Mouse (Mus musculus) G1E (cell line): Measurements from ENCODE around the gene Zfp941. TPM values are rescaled to one million over a fixed set of nuclear protein-coding genes. Genes with fewer than 3 reads are reported as not detected.

Experiments used
- ATAC-seq: 2 replicates; pipeline ENCODE4 v1.8.0; 2016; ENCODE audit warnings: mild to moderate bottlenecking; ENCODE audit not compliant: insufficient number of reproducible peaks, poor library complexity, low FRiP score, severe bottlenecking; ENCODE audit errors: extremely low read depth
- DNase-seq: peaks from one replicate; pipeline ENCODE4 v3.0.0; 2012; ENCODE audit warnings: low spot score
- H3K27me3 ChIP-seq: 2 replicates; pipeline ENCODE4 v1.6.1; 2012; ENCODE audit warnings: mild to moderate bottlenecking, low read length, inconsistent platforms; ENCODE audit not compliant: insufficient read depth
- H3K36me3 ChIP-seq: replicated peaks from 2 replicates; pipeline ENCODE3; 2012; ENCODE audit warnings: mild to moderate bottlenecking, inconsistent platforms
- H3K4me1 ChIP-seq: 2 replicates; pipeline ENCODE4 v1.6.1; 2012; ENCODE audit warnings: low read depth, low read length, inconsistent platforms, mixed read lengths; ENCODE audit not compliant: insufficient read depth
- H3K4me3 ChIP-seq: 2 replicates; pipeline ENCODE4 v1.5.1; 2012; ENCODE audit warnings: low read depth, mild to moderate bottlenecking, inconsistent platforms, low read length, moderate library complexity, mixed read lengths
- H3K9me3 ChIP-seq: replicated peaks from 2 replicates; pipeline ENCODE4 v1.6.1; 2012; ENCODE audit warnings: inconsistent platforms
- CTCF ChIP-seq: IDR thresholded peaks from 2 replicates; pipeline ENCODE4 v1.5.1; 2012; ENCODE audit warnings: low read depth, low read length, inconsistent platforms, mixed read lengths
- GATA1 ChIP-seq: IDR thresholded peaks from 2 replicates; pipeline ENCODE4 v1.6.1; 2012; ENCODE audit warnings: borderline replicate concordance, low read length, inconsistent platforms, mixed read lengths
- GATA2 ChIP-seq: IDR thresholded peaks from 2 replicates; pipeline ENCODE4 v1.6.1; 2012; ENCODE audit warnings: low read depth, low read length, inconsistent platforms, borderline replicate concordance
- POLR2AphosphoS5 ChIP-seq: IDR thresholded peaks from 2 replicates; pipeline ENCODE4 v1.6.1; 2012; ENCODE audit warnings: low read depth, low read length, inconsistent platforms; ENCODE audit not compliant: insufficient replicate concordance
- TAL1 ChIP-seq: conservative IDR thresholded peaks from 2 replicates; pipeline ENCODE4 v1.6.1; 2012; ENCODE audit warnings: low read depth, low read length, inconsistent platforms, mixed read lengths
- polyA plus RNA-seq: library from polyadenylated mRNA; stranded (reverse); fragments of >175 nt; gene quantifications from 2 replicates; pipeline ENCODE4 v1.2.3, GENCODE M21; 2012
- total RNA-seq, 2 experiments: library from RNA; stranded (forward) in 1 of 2; stranded (reverse) in 1 of 2; fragments of 200-1000 nt in 1 of 2; fragments of >200 nt in 1 of 2; fragmentation: Nextera tagmentation in 1 of 2; gene quantifications; 2 replicates each; pipeline ENCODE4 v1.2.3; 2014 to 2017

The Zfp941 gene
- total RNA-seq (2014; fragmentation: Nextera tagmentation) (not detected in 2 replicates), total RNA-seq (2017) (0.05 and 0.06 TPM in 2 replicates), polyA plus RNA-seq (not detected in 2 replicates)

DNA sequence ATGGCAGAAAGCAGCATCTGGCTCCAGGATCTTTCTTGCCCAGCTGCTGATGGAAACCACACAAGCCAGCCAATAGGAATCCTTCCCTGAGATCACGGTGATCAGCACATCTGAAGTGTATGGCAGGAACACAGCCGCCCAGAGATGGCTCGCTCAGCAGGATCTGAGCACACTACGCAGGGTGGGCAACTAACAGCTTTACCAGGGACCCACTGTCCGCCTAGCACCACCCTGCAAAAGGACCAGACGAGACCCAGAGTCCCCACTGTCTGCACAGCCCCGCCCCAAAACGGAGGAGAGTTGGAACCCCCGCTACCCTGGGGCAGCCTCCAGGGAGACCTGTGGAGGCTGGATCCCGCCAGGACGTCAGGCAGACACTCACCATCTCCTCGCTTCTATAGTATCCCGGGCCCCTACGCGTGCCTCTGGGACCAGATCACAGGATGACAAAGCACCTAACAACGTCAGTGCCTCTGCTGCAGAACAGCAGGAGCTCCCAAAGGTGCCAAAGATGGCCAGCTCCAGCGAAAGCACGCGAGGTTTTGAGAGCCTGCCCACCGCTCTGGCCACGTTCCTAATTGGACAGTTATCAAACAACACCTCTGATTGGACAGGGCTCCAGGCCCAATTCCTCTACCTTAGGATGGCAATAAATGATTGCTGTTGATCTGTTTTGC is at the start of gene Zfp941:
Zfp941 (minus strand) TSS at position 526 of the 677 bp plus-strand sequence.
- no peak for DNase-seq
- no peak within 1 kb of the TSS for H3K4me3 ChIP-seq
- no peaks in the 10 kb centered on the region for H3K9me3 ChIP-seq
- TF ChIP-seq CTCF (no peak), POLR2AphosphoS5 (no peak), GATA1 (no peak), GATA2 (no peak), TAL1 (no peak)
- ATAC-seq: no peak
- peaks cover 16% of the 10 kb centered on the region for H3K27me3 ChIP-seq
- no peaks in the 10 kb centered on the region for H3K36me3 ChIP-seq
- no peaks in the 10 kb centered on the region for H3K4me1 ChIP-seq

DNA sequence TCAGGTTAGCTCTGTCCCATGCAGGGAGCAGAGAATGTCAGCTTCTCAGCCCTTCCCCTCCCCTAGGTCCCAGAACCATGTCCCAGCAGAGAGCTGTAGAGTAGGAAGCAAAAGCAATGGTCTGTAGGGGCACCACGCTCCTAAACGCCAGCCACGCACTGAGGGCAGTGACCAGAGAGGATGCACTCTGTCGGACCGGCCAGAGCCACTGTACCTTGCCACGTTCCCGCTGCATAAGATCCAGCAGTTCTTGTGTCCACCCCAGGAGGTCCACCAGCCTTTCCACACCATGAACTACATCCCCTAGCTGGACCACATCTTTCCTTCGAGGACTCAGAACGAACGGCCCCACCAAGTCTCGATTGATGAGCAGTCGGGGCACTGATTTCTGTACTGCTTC is 42.8 kb upstream of the Zfp941 start:
- ATAC-seq (no peak), DNase-seq (no peak)
- H3K9me3 ChIP-seq: no peaks in the 10 kb centered on the region
- no peaks in the 10 kb centered on the region for H3K27me3 ChIP-seq
- no peak overlapping the region for H3K4me3 ChIP-seq
- TF ChIP-seq GATA2: no peak
- TF ChIP-seq POLR2AphosphoS5: 0 out of 2 replicates have a peak, but pooled peaks have one; percentile 38
- peaks cover 95% of the 10 kb centered on the region for H3K36me3 ChIP-seq
- H3K4me1 ChIP-seq: peaks cover 9% of the 10 kb centered on the region

DNA sequence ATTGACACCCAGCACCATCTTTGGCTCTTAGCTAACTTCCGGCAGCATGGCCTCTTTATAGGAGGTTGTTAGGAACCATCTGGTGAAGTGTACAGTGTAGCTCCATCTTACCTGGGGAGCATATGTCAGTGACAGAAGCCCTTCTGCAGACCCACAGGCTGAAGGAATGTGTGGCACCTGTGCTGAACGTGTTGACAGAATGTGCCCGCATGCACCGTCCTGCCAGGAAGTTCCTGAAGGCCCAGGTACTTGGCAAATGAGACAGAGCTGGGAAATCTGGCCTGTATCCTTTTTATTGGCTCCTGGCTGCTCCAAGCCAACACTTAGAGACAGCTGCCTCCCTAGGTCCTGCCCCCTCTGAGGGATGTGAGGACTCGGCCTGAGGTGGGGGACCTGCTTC is 38.8 kb upstream of the Zfp941 start:
- H3K4me3 ChIP-seq: no peak overlapping the region
- H3K4me1 ChIP-seq: peaks cover 37% of the 10 kb centered on the region
- no peak for ATAC-seq
- DNase-seq: no peak
- no peaks in the 10 kb centered on the region for H3K9me3 ChIP-seq
- peaks cover 79% of the 10 kb centered on the region for H3K36me3 ChIP-seq
- H3K27me3 ChIP-seq: no peaks in the 10 kb centered on the region
- TF ChIP-seq TAL1 (no peak), CTCF (no peak), GATA1 (no peak), GATA2 (no peak), POLR2AphosphoS5 (no peak)

DNA sequence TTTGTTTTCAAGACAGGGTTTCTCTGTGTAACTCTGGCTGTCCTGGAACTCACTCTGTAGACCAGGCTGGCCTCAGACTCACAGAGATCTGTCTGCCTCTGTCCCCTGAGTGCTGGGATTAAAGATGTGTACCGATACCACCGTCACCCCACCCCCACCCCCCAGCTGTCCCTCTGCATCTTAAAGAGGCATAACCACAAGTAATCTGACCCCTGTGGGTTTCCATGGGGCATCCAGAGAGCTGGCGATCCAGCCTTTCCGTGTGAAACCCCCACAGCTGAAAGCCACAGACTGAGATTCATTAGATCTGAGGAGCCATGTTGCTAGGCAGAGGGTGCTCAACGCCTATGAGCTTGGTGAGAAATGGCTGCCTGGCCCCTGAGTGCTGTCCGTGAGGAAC is 38.0 kb upstream of the Zfp941 start:
- TF ChIP-seq GATA2 (no peak), CTCF (no peak), TAL1 (no peak)
- Histone ChIP-seq H3K9me3 (no peaks in the 10 kb centered on the region), H3K27me3 (no peaks in the 10 kb centered on the region), H3K36me3 (peaks cover 75% of the 10 kb centered on the region), H3K4me3 (no peak overlapping the region), H3K4me1 (peaks cover 44% of the 10 kb centered on the region)
- DNase-seq (no peak), ATAC-seq (no peak)

DNA sequence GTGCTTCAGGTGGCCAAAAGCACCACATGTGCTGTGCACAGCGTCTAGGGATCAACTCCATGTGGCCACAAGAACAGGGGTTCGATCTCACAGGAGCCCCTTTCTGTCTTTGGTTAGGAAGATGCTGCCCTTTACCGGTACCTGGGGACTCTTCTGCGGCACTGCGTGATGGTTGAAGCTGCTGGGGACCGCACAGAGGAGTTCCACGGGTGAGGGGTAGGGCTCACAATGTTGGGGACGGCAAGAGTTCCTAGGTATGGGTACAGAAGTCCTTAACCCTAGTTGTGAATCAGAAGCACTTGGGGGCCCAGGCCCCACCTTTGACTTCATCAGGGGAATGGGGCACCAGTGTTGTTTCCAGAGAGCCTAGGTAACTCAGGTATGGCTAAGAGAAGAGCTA is 36.8 kb upstream of the Zfp941 start:
- Histone ChIP-seq H3K4me1 (peaks cover 57% of the 10 kb centered on the region), H3K4me3 (peak overlapping the region; percentile 95), H3K27me3 (no peaks in the 10 kb centered on the region), H3K9me3 (no peaks in the 10 kb centered on the region), H3K36me3 (peaks cover 75% of the 10 kb centered on the region)
- no peak for TF ChIP-seq CTCF
- no peak for TF ChIP-seq POLR2AphosphoS5
- no peak for TF ChIP-seq TAL1
- no peak for TF ChIP-seq GATA2
- TF ChIP-seq GATA1: no peak
- ATAC-seq: no peak
- DNase-seq: no peak

DNA sequence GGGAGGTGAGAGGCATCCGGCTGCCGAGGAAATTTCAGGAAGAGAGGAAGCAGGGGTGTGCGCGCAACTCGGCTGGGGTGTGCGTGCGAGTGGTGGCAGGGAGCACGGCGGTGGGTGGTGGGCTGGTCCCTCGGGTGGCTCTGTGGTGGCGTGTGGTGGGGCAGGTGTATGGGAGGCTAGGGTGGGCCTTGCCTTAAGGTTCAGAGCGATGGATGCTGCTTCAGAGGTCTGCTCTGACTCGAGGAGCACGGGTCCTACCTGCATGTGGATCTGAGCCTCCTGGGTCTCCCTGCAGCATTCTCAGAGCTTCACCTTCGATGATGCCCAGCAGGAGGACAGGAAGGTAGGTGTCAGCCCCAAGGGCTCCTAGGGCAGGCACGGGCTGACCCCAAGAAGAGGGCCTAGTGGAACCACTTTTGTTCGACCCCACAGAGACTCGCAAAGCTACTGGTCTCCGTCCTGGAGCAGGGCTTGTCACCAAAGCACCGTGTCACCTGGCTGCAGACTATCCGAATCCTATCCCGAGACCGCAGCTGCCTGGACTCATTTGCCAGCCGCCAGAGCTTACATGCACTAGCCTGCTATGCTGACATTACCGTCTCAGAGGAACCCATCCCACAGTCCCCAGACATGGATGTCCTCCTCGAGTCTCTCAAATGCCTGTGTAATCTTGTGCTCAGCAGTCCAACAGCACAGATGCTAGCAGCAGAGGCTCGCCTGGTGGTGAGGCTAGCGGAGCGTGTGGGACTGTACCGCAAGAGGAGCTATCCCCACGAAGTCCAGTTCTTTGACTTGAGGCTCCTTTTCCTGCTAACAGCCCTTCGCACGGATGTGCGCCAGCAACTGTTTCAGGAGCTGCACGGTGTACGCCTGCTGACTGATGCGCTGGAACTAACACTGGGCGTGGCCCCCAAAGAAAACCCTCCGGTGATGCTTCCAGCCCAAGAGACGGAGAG is 35.9 kb upstream of the Zfp941 start, which contains the start of gene Bet1l:
Bet1l (minus strand) TSS at position 28 of the 956 bp plus-strand sequence.
- no peaks in the 10 kb centered on the region for H3K9me3 ChIP-seq
- no peak for TF ChIP-seq GATA2
- TF ChIP-seq POLR2AphosphoS5: no peak
- no peak for TF ChIP-seq TAL1
- TF ChIP-seq GATA1: no peak
- no peak for TF ChIP-seq CTCF
- H3K4me3 ChIP-seq: peak within 1 kb of the TSS; percentile 95
- H3K36me3 ChIP-seq: peaks cover 75% of the 10 kb centered on the region
- DNase-seq (peak; percentile 35), ATAC-seq (no peak)
- no peaks in the 10 kb centered on the region for H3K27me3 ChIP-seq
- peaks cover 65% of the 10 kb centered on the region for H3K4me1 ChIP-seq
